Mouse (Mus musculus) intestine, embryonic 16.5 days (tissue): ENCODE results near the gene Gfi1. TPM values are rescaled to one million over a fixed set of nuclear protein-coding genes. Genes with fewer than 3 reads are reported as not detected.

Source experiments
- ATAC-seq: fragments of 200-750 bp; cut with Nextera tagmentation; 2 replicates; pipeline ENCODE4 v1.8.0; 2017; ENCODE audit warnings: moderate TSS enrichment, moderate library complexity
- H3K27ac ChIP-seq: fragments of 300-500 bp; sonication (generic); 2 replicates; pipeline ENCODE4 v1.5.1; 2014; ENCODE audit warnings: mild to moderate bottlenecking, low read length
- H3K27me3 ChIP-seq: fragments of 300-500 bp; sonication (generic); replicated peaks from 2 replicates; pipeline ENCODE4 v1.6.1; 2014; ENCODE audit warnings: low read length, control low read depth, mixed read lengths; ENCODE audit not compliant: control insufficient read depth, insufficient read depth
- H3K36me3 ChIP-seq: fragments of 300-500 bp; sonication (generic); 2 replicates; pipeline ENCODE4 v1.6.1; 2014; ENCODE audit warnings: low read length, control low read depth; ENCODE audit not compliant: control insufficient read depth, insufficient read depth
- H3K4me1 ChIP-seq: fragments of 300-500 bp; sonication (generic); 2 replicates; pipeline ENCODE4 v1.6.1; 2014; ENCODE audit warnings: low read length, control low read depth, mixed read lengths; ENCODE audit not compliant: control insufficient read depth, insufficient read depth
- H3K4me2 ChIP-seq: fragments of 300-500 bp; sonication (generic); 2 replicates; pipeline ENCODE4 v1.6.1; 2014; ENCODE audit warnings: low read depth, low read length, control low read depth
- H3K4me3 ChIP-seq: fragments of 300-500 bp; sonication (generic); 2 replicates; pipeline ENCODE4 v1.5.1; 2014; ENCODE audit warnings: mild to moderate bottlenecking, low read length
- H3K9ac ChIP-seq: fragments of 300-500 bp; sonication (generic); 2 replicates; pipeline ENCODE4 v1.6.1; 2014; ENCODE audit warnings: low read depth, low read length
- H3K9me3 ChIP-seq: fragments of 300-500 bp; sonication (generic); 2 replicates; pipeline ENCODE4 v1.6.1; 2016; ENCODE audit warnings: low read length, control low read depth; ENCODE audit not compliant: control insufficient read depth
- WGBS: fragments of 180-500 bp; shearing (Covaris S2); extraction: QIAGEN DNeasy Blood & Tissue Kit; methylation state at CpG from one replicate; pipeline ENCODE4 v1.1.7; 2014; 5-methylcytosine and 5-hydroxymethylcytosine counted together
- polyA plus RNA-seq: library from polyadenylated mRNA; unstranded; fragments of >200 nt; fragmentation: Nextera tagmentation; extraction: Ambion mirVana; gene quantifications from 2 replicates; pipeline ENCODE4 v1.2.1, GENCODE M21; 2015

The Gfi1 gene
- polyA plus RNA-seq, 1 experiment from 2014 or later, result 0.92 TPM

DNA sequence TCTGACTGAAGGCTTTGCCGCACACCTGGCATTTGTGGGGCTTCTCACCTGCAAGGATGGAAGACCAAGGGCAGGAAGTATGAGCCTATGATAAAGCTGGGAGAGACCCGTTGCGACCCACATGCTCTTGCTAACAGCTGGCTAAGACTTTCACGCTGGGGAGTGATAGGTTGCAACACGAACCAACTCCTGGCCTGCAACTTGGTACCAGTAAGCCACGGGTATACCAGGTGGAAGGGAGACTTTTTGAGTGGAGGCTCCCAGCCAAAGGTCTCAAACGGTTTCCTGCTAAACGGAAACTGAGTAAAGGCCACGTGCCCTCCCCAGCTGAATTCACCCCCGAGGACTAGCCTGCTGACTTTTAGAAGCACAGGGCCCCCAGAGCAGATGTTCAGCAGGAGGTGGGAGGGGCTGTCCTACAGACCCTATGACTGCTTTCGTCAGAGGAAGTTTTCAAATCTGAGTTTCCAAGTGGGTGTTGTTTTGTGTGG, 7.9 kb downstream of the Gfi1 start:
- H3K9ac ChIP-seq, result no peak overlapping the region
- no peaks in the 10 kb centered on the region for H3K9me3 ChIP-seq
- H3K27ac ChIP-seq, result no peak overlapping the region
- WGBS, result 13% methylated on average over 11 of the region's 11 CpGs
- no peak for ATAC-seq
- peaks cover 19% of the 10 kb centered on the region for H3K4me1 ChIP-seq
- no peak overlapping the region for H3K4me3 ChIP-seq
- H3K4me2 ChIP-seq, result no peak overlapping the region
- peaks cover 50% of the 10 kb centered on the region for H3K27me3 ChIP-seq
- no peaks in the 10 kb centered on the region for H3K36me3 ChIP-seq

DNA sequence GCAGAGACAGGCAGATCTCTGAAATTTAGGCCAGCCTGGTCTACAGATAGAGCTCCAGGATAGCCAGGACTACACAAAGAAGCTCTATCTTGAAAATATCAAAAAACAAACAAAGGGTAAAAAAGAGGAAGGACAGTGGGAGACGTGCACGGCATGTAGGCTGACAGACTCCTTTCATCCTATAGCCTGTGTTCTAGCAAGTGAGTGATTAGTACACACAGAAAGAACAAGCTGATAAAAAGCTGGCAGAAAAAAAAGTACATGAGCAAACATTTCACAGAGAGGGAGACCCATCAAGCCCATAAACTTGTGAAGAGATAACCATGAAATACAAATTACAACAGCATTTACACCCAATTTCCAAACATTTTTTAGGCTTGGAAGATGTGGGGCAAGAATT, 14.1 kb downstream of the Gfi1 start:
- Histone ChIP-seq H3K4me1 (no peaks in the 10 kb centered on the region), H3K27ac (no peak overlapping the region), H3K27me3 (peaks cover under 1% of the 10 kb centered on the region; the same call in 1 of the 2 replicates), H3K36me3 (no peaks in the 10 kb centered on the region), H3K4me3 (no peak overlapping the region), H3K9me3 (0 out of 2 replicates have a peak, but pooled peaks cover 3% of the 10 kb centered on the region), H3K9ac (no peak overlapping the region), H3K4me2 (no peak overlapping the region)
- WGBS, result 37% methylated on average over 2 of the region's 2 CpGs
- peak; percentile 40; the same call in 1 of the 2 replicates for ATAC-seq

DNA sequence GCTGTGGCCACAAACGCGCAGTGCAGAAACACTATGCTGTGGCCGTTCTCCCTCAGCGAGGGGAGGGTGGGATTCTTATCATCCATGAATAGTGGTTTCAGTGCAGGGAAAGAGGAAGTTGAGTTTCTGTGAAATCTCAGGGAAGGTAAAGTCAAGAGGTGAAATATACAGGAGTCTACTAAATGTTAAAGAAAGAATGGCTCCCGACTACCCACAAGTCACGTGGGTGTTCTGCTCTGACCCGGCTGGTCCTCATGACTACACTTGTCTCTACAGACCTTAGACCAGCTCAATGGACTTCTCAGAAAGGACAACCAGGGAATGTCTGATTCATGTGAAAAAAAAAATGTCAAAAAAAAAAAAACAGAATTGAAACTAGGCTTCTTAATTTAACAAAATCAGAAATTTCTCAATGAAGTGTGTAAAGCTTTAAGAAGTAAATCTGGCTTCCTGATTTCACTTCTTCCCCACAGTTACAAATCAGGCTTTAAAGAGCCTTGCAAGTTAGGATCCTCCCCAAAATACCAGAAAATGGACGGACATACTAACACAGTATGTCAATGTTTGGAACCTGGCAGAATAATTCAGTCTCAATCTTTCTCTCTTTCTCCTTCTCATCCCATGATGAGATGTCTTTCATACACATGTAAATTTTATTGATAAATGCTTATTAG, 17.6 kb downstream of the Gfi1 start:
- Histone ChIP-seq H3K9ac (no peak overlapping the region), H3K36me3 (no peaks in the 10 kb centered on the region), H3K4me2 (no peak overlapping the region), H3K4me1 (no peaks in the 10 kb centered on the region), H3K4me3 (no peak overlapping the region), H3K27me3 (no peaks in the 10 kb centered on the region), H3K27ac (no peak overlapping the region), H3K9me3 (0 out of 2 replicates have a peak, but pooled peaks cover 3% of the 10 kb centered on the region)
- WGBS, result 77% methylated on average over 8 of the region's 8 CpGs
- no peak for ATAC-seq

DNA sequence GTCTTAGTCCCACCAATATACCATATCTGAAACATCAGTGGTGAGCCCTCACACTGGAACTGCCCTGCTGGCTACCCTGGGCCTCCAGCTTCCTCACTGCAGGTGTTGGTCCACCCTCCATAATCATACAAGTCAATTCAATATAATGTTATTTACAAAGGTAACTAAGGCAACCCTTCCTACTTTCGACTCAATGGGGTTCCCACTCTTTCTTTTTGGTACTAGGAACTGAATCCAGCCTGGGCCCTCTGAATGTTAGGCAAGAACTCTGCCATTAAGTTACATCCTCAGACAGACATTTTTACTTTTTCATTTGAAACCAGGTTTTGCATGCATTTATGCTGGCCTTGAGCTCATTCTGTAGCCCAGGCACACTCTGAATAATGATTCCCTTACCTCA, 19.6 kb downstream of the Gfi1 start:
- H3K4me3 ChIP-seq, result no peak overlapping the region
- no peak overlapping the region for H3K4me2 ChIP-seq
- H3K4me1 ChIP-seq, result no peaks in the 10 kb centered on the region
- H3K27me3 ChIP-seq, result no peaks in the 10 kb centered on the region
- H3K27ac ChIP-seq, result no peak overlapping the region
- 0 out of 2 replicates have a peak, but pooled peaks cover 1% of the 10 kb centered on the region for H3K9me3 ChIP-seq
- ATAC-seq, result no peak; the same call in 1 of the 2 replicates
- 72% methylated on average over 1 of the region's 1 CpGs for WGBS
- no peaks in the 10 kb centered on the region for H3K36me3 ChIP-seq
- H3K9ac ChIP-seq, result no peak overlapping the region

DNA sequence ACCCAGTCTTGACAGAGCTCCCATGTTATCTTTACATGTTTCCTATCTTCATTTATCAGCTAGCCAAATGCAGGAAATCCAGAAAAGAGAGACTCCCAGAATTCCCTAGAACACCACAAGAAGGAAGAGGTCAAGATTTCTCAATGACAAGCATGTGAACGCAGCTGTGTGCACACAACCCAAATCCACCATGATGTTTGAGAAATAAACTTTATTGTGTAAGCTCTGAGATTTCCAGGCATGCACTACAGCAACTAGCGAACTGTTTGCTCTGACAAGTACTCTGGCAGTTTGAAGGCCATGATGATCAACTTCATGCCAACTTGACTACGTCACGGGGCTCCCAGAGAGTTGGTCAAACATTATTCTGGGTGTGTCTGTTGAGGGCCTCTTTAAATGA, 20.1 kb downstream of the Gfi1 start:
- no peaks in the 10 kb centered on the region for H3K4me1 ChIP-seq
- WGBS, result 68% methylated on average over 4 of the region's 4 CpGs
- H3K4me2 ChIP-seq, result no peak overlapping the region
- H3K36me3 ChIP-seq, result no peaks in the 10 kb centered on the region
- H3K4me3 ChIP-seq, result no peak overlapping the region
- no peak overlapping the region for H3K9ac ChIP-seq
- ATAC-seq, result peak; percentile 59; the same call in 1 of the 2 replicates
- H3K27me3 ChIP-seq, result no peaks in the 10 kb centered on the region
- no peaks in the 10 kb centered on the region for H3K9me3 ChIP-seq
- no peak overlapping the region for H3K27ac ChIP-seq

DNA sequence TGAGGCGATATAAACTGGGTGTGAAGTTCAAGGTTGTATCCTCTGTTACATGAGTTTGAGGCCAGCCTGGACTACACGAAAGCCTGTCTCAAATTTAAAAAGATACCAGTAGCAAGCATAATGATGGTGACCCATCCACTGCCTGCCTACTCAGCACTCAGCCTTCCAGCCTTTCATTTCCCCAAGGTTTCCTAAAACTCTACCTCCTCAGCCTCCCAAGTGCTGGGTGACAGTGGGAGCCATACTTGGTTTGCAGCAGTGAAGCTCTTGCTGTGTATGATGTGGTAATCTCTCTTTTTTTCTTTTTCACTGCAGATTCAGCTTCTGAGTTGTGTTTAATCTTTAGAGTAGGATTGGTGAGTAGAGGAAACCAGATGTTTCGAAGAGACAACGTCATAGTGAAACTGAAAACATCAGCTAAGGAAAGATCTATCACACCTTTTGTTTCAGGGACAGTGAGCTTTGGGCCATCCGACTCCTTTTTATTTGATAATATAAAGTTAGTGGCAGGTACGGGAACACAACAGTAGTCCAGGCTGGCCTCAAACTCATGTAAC, 22.6 kb downstream of the Gfi1 start:
- no peak for ATAC-seq

DNA sequence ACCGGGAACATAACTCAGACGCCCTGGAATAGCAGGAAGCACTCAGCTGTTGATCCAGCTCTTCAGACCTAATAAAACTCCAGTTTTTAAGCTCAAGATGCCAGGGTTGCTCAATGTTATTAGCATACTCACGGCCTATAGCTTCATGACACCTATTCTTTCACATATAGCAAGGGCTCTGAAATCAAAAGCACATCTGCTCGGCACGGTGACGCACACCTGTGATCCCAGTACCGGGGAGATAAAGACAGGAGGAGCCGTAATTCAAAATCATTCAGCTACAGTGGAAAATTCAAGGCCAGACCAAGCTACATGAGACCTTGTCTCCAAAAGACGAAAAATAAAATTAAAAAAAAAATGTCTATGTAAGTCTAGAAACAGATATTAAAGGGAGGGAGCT, 24.2 kb downstream of the Gfi1 start:
- no peaks in the 10 kb centered on the region for H3K4me1 ChIP-seq
- no peak for ATAC-seq
- H3K36me3 ChIP-seq, result no peaks in the 10 kb centered on the region
- no peaks in the 10 kb centered on the region; the same call in 1 of the 2 replicates for H3K9me3 ChIP-seq
- no peak overlapping the region for H3K4me2 ChIP-seq
- H3K27me3 ChIP-seq, result no peaks in the 10 kb centered on the region
- no peak overlapping the region for H3K9ac ChIP-seq
- WGBS, result 77% methylated on average over 9 of the region's 9 CpGs
- H3K27ac ChIP-seq, result no peak overlapping the region
- no peak overlapping the region for H3K4me3 ChIP-seq

More for the DNA sequence above, 22.6 kb downstream of the Gfi1 start:
- Histone ChIP-seq H3K36me3 (no peaks in the 10 kb centered on the region), H3K27ac (no peak overlapping the region), H3K9me3 (no peaks in the 10 kb centered on the region), H3K9ac (no peak overlapping the region), H3K4me3 (no peak overlapping the region), H3K4me2 (no peak overlapping the region), H3K27me3 (no peaks in the 10 kb centered on the region), H3K4me1 (no peaks in the 10 kb centered on the region)
- WGBS, result 83% methylated on average over 6 of the region's 6 CpGs

- no peak overlapping the region for H3K4me3 ChIP-seq
- WGBS, result 86% methylated on average over 10 of the region's 10 CpGs
Observed at GRCm38 (mm10) chr5:107700873-107701272, 25.0 kb downstream of the Gfi1 start.

GRCm38 (mm10) chr5:107698888-107699287, 26.9 kb downstream of the Gfi1 start:
- Histone ChIP-seq H3K27ac (no peak overlapping the region), H3K9me3 (no peaks in the 10 kb centered on the region; the same call in 1 of the 2 replicates), H3K36me3 (no peaks in the 10 kb centered on the region), H3K9ac (no peak overlapping the region), H3K4me1 (no peaks in the 10 kb centered on the region), H3K27me3 (no peaks in the 10 kb centered on the region), H3K4me3 (no peak overlapping the region), H3K4me2 (no peak overlapping the region)
- 78% methylated on average over 8 of the region's 8 CpGs for WGBS
- no peak for ATAC-seq

More at GRCm38 (mm10) chr5:107700873-107701272, 25.0 kb downstream of the Gfi1 start:
- no peaks in the 10 kb centered on the region for H3K27me3 ChIP-seq
- no peaks in the 10 kb centered on the region for H3K4me1 ChIP-seq
- H3K27ac ChIP-seq, result no peak overlapping the region
- no peak for ATAC-seq
- H3K9me3 ChIP-seq, result no peaks in the 10 kb centered on the region; the same call in 1 of the 2 replicates
- no peak overlapping the region for H3K9ac ChIP-seq
- H3K4me2 ChIP-seq, result no peak overlapping the region
- H3K36me3 ChIP-seq, result no peaks in the 10 kb centered on the region
